Mouse (Mus musculus) hindlimb bud, embryonic 11.5 days (tissue): ENCODE data around the gene Cyb5d1.

ENCODE experiments used
- DNase-seq: peaks from one replicate; pipeline ENCODE4 v3.0.0-alpha.2; 2012; ENCODE audit warnings: low read depth, low spot score; ENCODE audit errors: extremely low spot score

The Cyb5d1 gene

GRCm38 (mm10) chr11:69382478-69383105 is 12.8 kb downstream of the Cyb5d1 start:
- no peak for DNase-seq

- DNase-seq = no peak
Observed at GRCm38 (mm10) chr11:69381356-69381755, 14.1 kb downstream of the Cyb5d1 start.

- DNase-seq = no peak
Observed at GRCm38 (mm10) chr11:69379600-69379999, 15.8 kb downstream of the Cyb5d1 start.

- no peak for DNase-seq
Observed at GRCm38 (mm10) chr11:69377766-69378165, 17.7 kb downstream of the Cyb5d1 start.

GRCm38 (mm10) chr11:69375646-69376045 is 19.8 kb downstream of the Cyb5d1 start:
- no peak for DNase-seq

GRCm38 (mm10) chr11:69373223-69373965 is 22.0 kb downstream of the Cyb5d1 start:
- no peak for DNase-seq

GRCm38 (mm10) chr11:69372780-69373170 is 22.7 kb downstream of the Cyb5d1 start:
- DNase-seq = no peak

GRCm38 (mm10) chr11:69372056-69372779 is 23.2 kb downstream of the Cyb5d1 start:
- no peak for DNase-seq

- DNase-seq = no peak
Observed at GRCm38 (mm10) chr11:69371601-69372000, 23.8 kb downstream of the Cyb5d1 start.

- no peak for DNase-seq
Observed at GRCm38 (mm10) chr11:69370817-69371215, 24.6 kb downstream of the Cyb5d1 start.

GRCm38 (mm10) chr11:69369990-69370816 is 25.2 kb downstream of the Cyb5d1 start:
- DNase-seq = no peak

- no peak for DNase-seq
Observed at GRCm38 (mm10) chr11:69369215-69369989, 26.0 kb downstream of the Cyb5d1 start, which contains the start of gene Chd3. TSS of gene Chd3 (minus strand) at chr11:69369406.

- DNase-seq = no peak
Observed at GRCm38 (mm10) chr11:69368356-69369214, 26.8 kb downstream of the Cyb5d1 start.

- DNase-seq = no peak
Observed at GRCm38 (mm10) chr11:69367616-69368355, 27.6 kb downstream of the Cyb5d1 start.

- peak; percentile 69 for DNase-seq
Observed at GRCm38 (mm10) chr11:69366855-69367615, 28.4 kb downstream of the Cyb5d1 start.

GRCm38 (mm10) chr11:69366157-69366854 is 29.1 kb downstream of the Cyb5d1 start:
- peak; percentile 91 for DNase-seq

- no peak for DNase-seq
Observed at GRCm38 (mm10) chr11:69365722-69366121, 29.7 kb downstream of the Cyb5d1 start.
